Mouse (Mus musculus): ENCODE measurements at regions not wholly inside any gene's neighbourhood (a gene's known extent, or its start where the extent isn't known, plus 50 kb on each side); places are given as distances from the start of the nearest gene placed in this dataset.

DNA sequence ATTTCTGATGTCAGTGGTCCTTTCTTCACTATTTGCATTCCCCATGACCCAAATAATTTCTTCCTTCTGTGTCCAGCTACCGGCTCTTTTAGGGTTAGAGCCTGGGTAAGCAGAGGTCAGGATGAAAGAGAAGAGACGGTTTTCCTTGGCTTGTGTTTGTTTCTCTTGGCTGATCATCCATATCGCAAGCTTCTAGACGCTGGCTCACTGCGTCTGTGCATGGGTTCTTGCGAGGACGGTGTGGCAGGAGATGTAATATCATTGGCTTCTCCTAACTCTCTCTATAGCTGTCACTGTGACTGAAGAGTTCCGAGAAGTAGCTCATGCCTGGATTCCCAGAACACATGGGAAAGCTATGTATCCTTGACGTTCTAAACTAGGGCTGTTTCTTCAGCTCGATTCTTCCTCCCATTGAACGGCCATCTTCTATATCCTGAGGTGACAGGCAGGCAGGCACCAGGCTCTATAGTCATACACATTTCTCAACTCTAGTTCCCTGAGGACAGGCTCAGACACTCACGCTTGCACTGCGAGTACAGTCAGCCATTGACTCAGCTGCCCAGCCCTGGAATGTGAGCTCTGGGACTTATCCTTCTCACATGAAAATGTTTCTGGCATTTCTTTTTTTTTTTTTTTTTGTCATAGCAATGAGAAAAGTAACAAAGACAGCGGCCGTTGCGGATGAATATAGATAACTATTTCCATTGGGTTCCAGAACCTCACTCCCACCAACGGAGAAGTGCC, 85.0 kb downstream of the Bach1 start:
- no peak for DNase-seq (ENCODE audit: low read depth, low spot score)

DNA sequence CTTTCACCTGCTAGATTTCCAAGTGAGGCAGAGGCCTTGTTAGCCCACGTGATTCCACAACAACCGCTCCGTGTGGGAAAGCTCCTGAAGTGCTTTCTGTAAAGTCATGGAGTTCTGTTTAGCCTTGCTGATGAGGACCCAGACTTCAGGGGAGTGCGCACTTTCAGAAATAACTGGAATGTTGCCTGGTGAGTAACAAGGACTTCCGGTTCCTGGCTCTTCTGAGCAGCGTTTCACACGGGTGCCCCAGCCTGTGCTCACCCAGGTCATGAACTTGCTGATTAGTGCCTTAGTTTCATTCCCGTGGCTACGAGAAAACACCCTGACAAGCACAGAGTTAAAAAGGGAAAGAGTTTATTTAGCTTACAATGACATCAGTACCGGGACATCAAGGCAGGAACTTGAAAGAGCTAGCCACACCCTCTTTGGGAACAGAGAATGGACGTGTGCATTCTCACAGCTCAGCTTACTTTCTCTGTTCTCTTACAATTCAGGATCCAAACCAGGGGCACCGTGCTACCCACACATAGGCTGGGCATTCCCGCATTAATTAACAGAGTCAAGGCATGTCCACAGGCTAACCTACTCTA, 85.8 kb downstream of the Bach1 start:
- DNase-seq (ENCODE audit: low read depth, low spot score): no peak

DNA sequence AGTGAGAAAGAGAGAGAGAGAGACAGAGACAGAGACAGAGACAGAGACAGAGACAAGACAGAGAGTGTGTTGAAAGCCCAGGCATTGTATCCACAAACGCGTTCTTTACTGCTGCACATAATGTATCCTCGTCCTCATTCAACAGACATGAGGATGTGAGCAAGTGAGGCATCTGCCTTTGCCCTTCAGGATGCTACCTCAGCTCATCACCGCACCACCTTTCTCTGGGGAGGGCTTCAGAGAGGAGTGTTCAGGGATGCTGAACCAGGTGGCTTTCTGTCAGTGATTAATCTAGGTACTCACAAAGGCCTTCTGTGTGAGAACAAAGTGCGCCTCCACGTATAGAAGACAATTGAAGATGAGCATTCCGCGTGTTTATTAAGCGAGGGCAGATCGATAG, 90.8 kb downstream of the Bach1 start:
- no peak for DNase-seq (ENCODE audit: low read depth, low spot score)

DNA sequence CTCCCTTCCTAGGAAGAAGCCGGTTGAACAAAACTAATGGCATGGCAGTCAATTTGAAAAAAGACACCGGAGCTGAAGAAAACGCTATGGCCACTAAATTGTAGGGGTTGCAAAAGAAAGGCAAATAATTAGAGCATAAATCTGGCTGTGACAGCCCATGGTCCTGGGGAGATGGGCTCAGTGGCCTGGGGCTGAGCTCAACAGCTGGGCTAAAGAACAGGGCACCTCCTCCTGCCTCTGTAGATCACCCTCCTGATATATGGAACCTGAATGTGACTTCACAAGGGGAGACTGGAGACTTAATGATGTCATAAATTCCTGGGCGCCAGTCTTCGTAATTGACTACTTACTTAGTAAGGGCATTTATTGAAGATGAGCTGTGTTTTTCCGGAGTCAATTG, 91.2 kb downstream of the Bach1 start:
- DNase-seq (ENCODE audit: low read depth, low spot score): no peak

DNA sequence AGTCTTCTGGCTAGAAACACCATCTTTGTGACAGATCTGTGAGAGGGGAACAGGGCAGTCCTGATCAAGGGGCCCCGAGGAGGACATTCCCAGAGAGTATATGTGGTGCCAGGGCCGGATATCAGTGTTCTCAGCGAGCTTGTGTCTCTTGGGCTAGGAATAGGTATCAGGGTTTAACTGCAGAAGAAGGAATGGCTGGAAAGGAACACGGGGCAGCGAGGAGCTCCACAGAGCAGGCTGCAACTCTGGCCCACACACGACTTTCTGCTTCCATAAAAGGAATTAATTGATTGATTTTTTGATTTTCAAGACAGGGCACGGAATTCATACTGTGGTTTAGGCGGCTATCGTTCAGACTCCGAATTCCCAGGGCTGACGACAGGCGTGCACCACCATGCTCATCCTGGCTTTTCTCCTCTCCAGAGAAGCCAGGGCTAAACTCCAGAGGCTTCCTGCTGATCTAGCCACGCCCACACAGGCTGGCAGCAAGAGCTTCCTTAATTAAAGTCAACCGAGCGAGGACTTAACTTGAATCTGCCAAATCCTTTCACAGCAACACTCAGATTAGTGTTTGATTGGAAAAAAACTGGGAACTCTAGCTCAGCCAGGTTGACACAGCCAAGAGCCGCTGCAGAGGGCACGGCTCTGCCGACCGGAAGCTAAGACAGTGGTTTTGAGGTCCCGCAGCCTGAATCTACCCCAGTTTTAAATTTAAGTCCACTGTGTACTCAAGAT, 97.9 kb downstream of the Bach1 start:
- DNase-seq (ENCODE audit: low read depth, low spot score): no peak

DNA sequence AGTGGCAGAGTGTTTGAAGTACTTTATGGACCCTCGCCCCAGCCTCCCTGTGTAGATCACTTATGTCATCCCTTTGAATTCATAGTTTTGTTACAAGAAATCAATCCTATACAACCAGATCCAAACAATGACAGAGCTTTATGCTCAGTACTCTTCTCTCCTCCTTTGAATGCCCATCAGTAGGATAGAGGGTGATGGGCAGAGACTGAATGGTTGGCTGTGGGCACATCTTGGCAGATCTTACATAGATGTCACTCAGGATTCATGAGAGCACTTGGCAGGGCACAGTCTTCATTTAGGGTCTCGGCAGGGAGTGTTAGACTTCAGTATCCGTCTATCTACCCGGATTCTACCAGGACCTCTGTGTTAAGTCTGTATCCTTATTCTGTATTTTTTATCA, 103.6 kb downstream of the Bach1 start:
- DNase-seq (ENCODE audit: low read depth, low spot score): no peak

DNA sequence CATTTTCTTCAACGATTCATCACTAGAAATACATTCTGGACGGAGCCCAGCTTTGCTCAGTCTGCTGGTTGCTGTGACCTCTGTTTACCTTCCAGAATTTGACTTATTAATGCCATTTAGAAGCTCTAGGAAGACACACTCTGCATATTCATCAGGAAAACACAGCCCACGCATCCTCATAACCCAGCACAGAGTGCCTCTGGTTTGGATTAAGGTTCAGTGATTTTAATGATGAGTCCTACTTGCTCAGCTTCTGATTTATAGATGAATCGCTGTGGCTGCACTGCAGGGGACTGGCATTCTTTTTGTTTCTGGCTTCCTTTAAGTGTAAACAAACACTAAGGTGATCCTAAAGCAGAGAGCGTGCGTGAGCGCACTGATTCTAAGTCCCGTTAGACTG, 118.8 kb downstream of the Bach1 start:
- DNase-seq (ENCODE audit: low read depth, low spot score): no peak

DNA sequence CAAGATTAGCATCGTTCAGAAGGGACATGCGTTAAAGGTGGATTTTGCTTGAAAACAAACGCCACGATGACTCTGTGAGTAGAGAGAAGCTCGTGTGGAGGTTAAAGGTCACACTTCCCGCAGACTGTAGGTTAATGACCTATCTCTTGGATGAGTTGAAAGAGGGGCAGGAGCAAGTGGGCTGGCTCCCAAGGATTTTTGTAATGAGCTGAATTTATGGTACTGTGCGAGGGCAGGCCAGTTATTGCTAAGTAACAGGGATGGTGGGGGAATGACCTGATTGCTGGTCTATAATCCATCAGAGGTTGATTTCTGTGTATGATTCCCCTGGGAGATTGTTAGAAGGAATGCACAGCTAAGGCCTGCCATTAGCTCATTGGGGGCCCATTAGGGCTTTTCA, 135.6 kb downstream of the Bach1 start:
- no peak for DNase-seq (ENCODE audit: low read depth, low spot score)

DNA sequence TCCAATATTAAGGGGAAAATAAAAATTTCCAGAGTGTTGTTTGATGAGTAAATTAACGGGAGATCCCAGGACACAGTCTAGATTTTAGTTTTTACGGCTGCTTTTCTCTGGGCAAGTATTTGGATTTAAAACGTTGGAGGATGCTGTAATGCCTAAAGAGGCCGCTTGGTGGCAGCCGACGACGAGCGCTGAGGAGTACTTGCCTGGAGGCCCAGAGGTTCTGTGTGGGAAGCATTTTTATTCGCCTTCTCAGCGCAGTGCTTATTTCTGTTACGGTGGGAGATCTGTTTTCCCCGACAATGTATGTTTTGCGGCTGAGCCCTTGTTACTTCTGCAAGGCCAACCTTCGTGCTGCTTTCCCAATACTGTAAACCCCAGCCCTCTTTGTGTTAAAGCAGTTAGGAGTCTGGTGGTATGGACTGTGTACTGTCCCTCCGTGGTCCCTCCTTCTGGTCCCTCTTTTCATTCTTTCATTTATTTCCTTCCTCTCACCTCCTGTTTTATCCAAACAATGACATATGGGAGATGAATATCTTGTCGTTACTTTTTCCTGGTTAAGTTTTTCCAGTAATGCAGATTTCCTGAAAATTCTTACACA, 142.3 kb downstream of the Bach1 start:
- DNase-seq (ENCODE audit: low read depth, low spot score): peak; percentile 58
